Mouse (Mus musculus): ENCODE data around the gene Plac1.

DNA sequence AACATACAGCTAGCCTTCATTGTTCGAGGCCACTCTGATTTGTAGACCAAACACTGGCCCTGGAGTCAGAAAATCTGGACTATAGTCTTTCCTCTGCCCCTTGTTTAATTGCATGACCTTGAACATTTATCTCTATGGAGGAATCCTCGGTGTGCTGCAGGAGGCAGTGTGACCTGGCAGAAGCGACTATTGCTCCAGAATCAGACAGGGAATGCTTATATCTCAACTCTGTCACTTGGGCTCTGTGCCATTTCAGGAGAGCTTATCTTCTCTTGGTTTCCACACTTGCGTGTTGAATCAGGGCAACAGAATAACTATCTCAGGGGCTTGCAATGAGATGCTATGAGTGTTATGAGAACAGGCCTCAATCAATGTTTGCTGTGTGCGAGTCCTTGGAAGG is 38.3 kb downstream of the Plac1 start:
- TF ChIP-seq CTCF (IDR thresholded peaks at IDR 0.05; ENCODE audit: control insufficient read depth, insufficient read depth, insufficient replicate concordance, low read depth, low read length) (no peak), POLR2A (IDR thresholded peaks at IDR 0.05; ENCODE audit: control insufficient read depth, low read depth, low read length) (no peak)
